Mouse (Mus musculus) forelimb bud, embryonic 11.5 days (tissue): ENCODE measurements around the gene Gm28553.
"Not testable (repeated sequence)": the region's sequence is repeated elsewhere in the genome, so short reads cannot be mapped to it uniquely, and the experiment has no call there.

Experiments used
- DNase-seq: peaks from one replicate; pipeline ENCODE4 v3.0.0-alpha.2; 2012; ENCODE audit warnings: low read depth, low spot score

Gene Gm28553

DNA sequence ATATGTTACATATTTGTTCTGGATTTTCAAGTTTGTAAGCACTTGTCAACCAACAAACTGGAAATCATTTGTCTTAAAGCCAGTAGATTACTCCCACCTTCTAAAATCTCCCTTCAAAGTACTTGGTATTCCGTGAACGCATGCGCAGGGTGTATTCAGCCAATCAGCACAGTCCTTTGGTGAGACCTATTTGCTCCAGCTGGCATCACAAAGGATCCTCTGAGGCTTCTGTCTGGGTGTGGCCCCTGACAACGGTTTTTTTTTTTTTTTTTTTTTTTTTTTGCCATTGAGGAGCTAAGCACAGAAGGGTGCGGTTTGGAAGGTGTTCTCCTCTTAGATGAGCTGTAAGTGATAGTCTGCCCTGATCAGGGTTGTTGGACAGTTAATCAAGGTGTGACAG, at the start of gene Gm28553:
Gene Gm28553, plus strand, starts transcription at position 301 of the 400 bp plus-strand sequence.
- not testable (repeated sequence) for DNase-seq
